Comparison of ENCODE assay signal across 13 mouse cellular contexts in genomic region chr4:82489939-82490338, GRCm38 (mm10).
A peak's percentile ranks its signal among the peaks of the same experiment; 100 is the strongest.
DNase-seq lines count a peak whose midpoint lies in the region; ATAC-seq lines count a peak whose summit lies in the region.
"Had no signal": no experiment of that assay in that cellular context is flagged by ENCODE, and none has a peak within 500 bp of the region (broad histone marks: within the 10 kb centered on the region; RNA-seq: fewer than 3 reads in every experiment).

No protein-coding gene starts in this region.

- no peaks in the 10 kb centered on the region for H3K27me3 ChIP-seq in forebrain, embryonic 15.5 days
- H3K27me3 ChIP-seq in forebrain, embryonic 11.5 days (ENCODE audit: control insufficient read depth, insufficient read depth, low read length), result no peaks in the 10 kb centered on the region
- no peaks in the 10 kb centered on the region for H3K27me3 ChIP-seq in intestine, embryonic 14.5 days (replicated peaks; ENCODE audit: control insufficient read depth, insufficient read depth, low read length)
- no peaks in the 10 kb centered on the region for H3K27me3 ChIP-seq in intestine, embryonic 16.5 days (replicated peaks; ENCODE audit: control insufficient read depth, insufficient read depth, low read length)
- peaks cover 3% of the 10 kb centered on the region; the same call in 1 of the 2 replicates for H3K27me3 ChIP-seq in limb, embryonic 10.5 days (ENCODE audit: low read depth, poor library complexity, severe bottlenecking)

- H3K9me3 ChIP-seq in forebrain, embryonic 15.5 days, result no peaks in the 10 kb centered on the region
- H3K9me3 ChIP-seq in forebrain, embryonic 11.5 days (ENCODE audit: control insufficient read depth, low read length), result no peaks in the 10 kb centered on the region
- H3K9me3 ChIP-seq in intestine, embryonic 14.5 days (ENCODE audit: control insufficient read depth, low read length), result no peaks in the 10 kb centered on the region
- H3K9me3 ChIP-seq in intestine, embryonic 16.5 days (ENCODE audit: control insufficient read depth, low read length), result 0 out of 2 replicates have a peak, but pooled peaks cover 3% of the 10 kb centered on the region
- H3K9me3 ChIP-seq in limb, embryonic 10.5 days (replicated peaks), result no peaks in the 10 kb centered on the region

- peaks cover 8% of the 10 kb centered on the region; the same call in 1 of the 2 replicates for H3K36me3 ChIP-seq in forebrain, embryonic 15.5 days
- no peaks in the 10 kb centered on the region; the same call in 1 of the 2 replicates for H3K36me3 ChIP-seq in forebrain, embryonic 11.5 days (ENCODE audit: control insufficient read depth, insufficient read depth, low read length)
- peaks cover 20% of the 10 kb centered on the region for H3K36me3 ChIP-seq in intestine, embryonic 14.5 days (ENCODE audit: control insufficient read depth, insufficient read depth, low read length)
- 0 out of 2 replicates have a peak, but pooled peaks cover 2% of the 10 kb centered on the region for H3K36me3 ChIP-seq in intestine, embryonic 16.5 days (ENCODE audit: control insufficient read depth, insufficient read depth, low read length)
- H3K36me3 ChIP-seq in limb, embryonic 10.5 days, result peaks cover 25% of the 10 kb centered on the region

- WGBS in forebrain, embryonic 15.5 days, result 31% methylated on average over 2 of the region's 2 CpGs
- WGBS in forebrain, embryonic 11.5 days, result 54% methylated on average over 2 of the region's 2 CpGs
- WGBS in intestine, embryonic 14.5 days, result 58% methylated on average over 2 of the region's 2 CpGs
- WGBS in intestine, embryonic 16.5 days, result 52% methylated on average over 2 of the region's 2 CpGs
- 29% methylated on average over 2 of the region's 2 CpGs for WGBS in limb, embryonic 10.5 days

- no peak for DNase-seq in forebrain, embryonic 11.5 days (ENCODE audit: low spot score)
- peak; percentile 41 for DNase-seq in intestine, embryonic 14.5 days (ENCODE audit: low spot score)
- DNase-seq in R1 (ENCODE audit: low read depth, low spot score), result peak; percentile 49
- DNase-seq in limb, embryonic 10.5 days (ENCODE audit: low spot score), result no peak
- DNase-seq in urinary bladder, adult 18-20 months (ENCODE audit: low spot score in 2 of 2), result no peak
- no peak for DNase-seq in gastrocnemius, postnatal 10 days
- DNase-seq: adrenal gland, postnatal 10 days; B cell, adult 2 months; kidney, postnatal 36 days; spleen, adult 18-20 months had no signal

- peak overlapping the region; percentile 30 for H3K4me2 ChIP-seq in forebrain, embryonic 15.5 days (replicated peaks)
- H3K4me2 ChIP-seq in forebrain, embryonic 11.5 days (ENCODE audit: low read depth, low read length, severe bottlenecking), result no peak overlapping the region
- no peak overlapping the region for H3K4me2 ChIP-seq in intestine, embryonic 14.5 days (ENCODE audit: low read length)
- no peak overlapping the region for H3K4me2 ChIP-seq in intestine, embryonic 16.5 days (ENCODE audit: low read depth, low read length)

- peak overlapping the region; percentile 13 for H3K4me3 ChIP-seq in forebrain, embryonic 15.5 days
- H3K4me3 ChIP-seq in forebrain, embryonic 11.5 days (ENCODE audit: low read depth, low read length), result no peak overlapping the region
- H3K4me3 ChIP-seq in intestine, embryonic 14.5 days (ENCODE audit: low read depth, low read length), result no peak overlapping the region
- no peak overlapping the region for H3K4me3 ChIP-seq in intestine, embryonic 16.5 days (ENCODE audit: low read length)
- no peak overlapping the region for H3K4me3 ChIP-seq in limb, embryonic 10.5 days

- H3K4me1 ChIP-seq in forebrain, embryonic 15.5 days, result peaks cover 76% of the 10 kb centered on the region
- H3K4me1 ChIP-seq in forebrain, embryonic 11.5 days (replicated peaks; ENCODE audit: control insufficient read depth, insufficient read depth, low read length), result 0 out of 2 replicates have a peak, but pooled peaks cover 1% of the 10 kb centered on the region
- peaks cover 13% of the 10 kb centered on the region; the same call in 1 of the 2 replicates for H3K4me1 ChIP-seq in intestine, embryonic 14.5 days (replicated peaks; ENCODE audit: control insufficient read depth, insufficient read depth, low read length)
- peaks cover 19% of the 10 kb centered on the region; the same call in 1 of the 2 replicates for H3K4me1 ChIP-seq in intestine, embryonic 16.5 days (ENCODE audit: control insufficient read depth, insufficient read depth, low read length)
- peaks cover 25% of the 10 kb centered on the region for H3K4me1 ChIP-seq in limb, embryonic 10.5 days

- no peak for ATAC-seq in forebrain, embryonic 15.5 days (replicated peaks)
- no peak for ATAC-seq in forebrain, embryonic 11.5 days (replicated peaks; ENCODE audit: low FRiP score)
- ATAC-seq in intestine, embryonic 14.5 days (replicated peaks; ENCODE audit: low FRiP score, low TSS enrichment, low read depth), result no peak
- ATAC-seq in intestine, embryonic 16.5 days, result no peak
- ATAC-seq: inflammation-experienced regulatory T-cells, adult 6 months had no signal

- H3K27ac ChIP-seq in forebrain, embryonic 15.5 days (replicated peaks), result 0 out of 2 replicates have a peak overlapping the region, but pooled peaks have one; percentile 1
- no peak overlapping the region for H3K27ac ChIP-seq in forebrain, embryonic 11.5 days (ENCODE audit: low read depth, low read length)
- H3K27ac ChIP-seq in intestine, embryonic 14.5 days (ENCODE audit: low read depth), result no peak overlapping the region
- H3K27ac ChIP-seq in intestine, embryonic 16.5 days (ENCODE audit: low read length), result no peak overlapping the region
- H3K27ac ChIP-seq in limb, embryonic 10.5 days, result peak overlapping the region; percentile 26; the same call in 1 of the 2 replicates

- peak overlapping the region; percentile 20; the same call in 1 of the 2 replicates for H3K9ac ChIP-seq in forebrain, embryonic 15.5 days (replicated peaks)
- H3K9ac ChIP-seq in forebrain, embryonic 11.5 days (ENCODE audit: low read length), result no peak overlapping the region
- H3K9ac ChIP-seq in intestine, embryonic 14.5 days (ENCODE audit: low read length), result no peak overlapping the region
- no peak overlapping the region for H3K9ac ChIP-seq in intestine, embryonic 16.5 days (ENCODE audit: low read depth, low read length)

Comparison
In these comparisons a context has a peak if more than half of its experiments do, and no peak if none do; other contexts are left out.
1. H3K27ac ChIP-seq: peak in forebrain, embryonic 15.5 days (single experiment) and limb, embryonic 10.5 days (single experiment); none in forebrain, embryonic 11.5 days (single experiment), intestine, embryonic 14.5 days (single experiment) and intestine, embryonic 16.5 days (single experiment).
2. DNase-seq: peak in intestine, embryonic 14.5 days (single experiment) and R1 (single experiment); none in forebrain, embryonic 11.5 days (single experiment), limb, embryonic 10.5 days (single experiment), urinary bladder, adult 18-20 months (0 of 2) and gastrocnemius, postnatal 10 days (single experiment).